Mouse (Mus musculus) CH12.LX (cell line): ENCODE measurements at regions not wholly inside any gene's neighbourhood (a gene's known extent, or its start where the extent isn't known, plus 50 kb on each side); places are given as distances from the start of the nearest gene placed in this dataset.

ENCODE experiments used
- DNase-seq: peaks from one replicate; pipeline ENCODE4 v3.0.0-alpha.2; 2013; ENCODE audit errors: extremely low read depth
- H3K27ac ChIP-seq: 2 replicates; pipeline ENCODE4 v1.5.1; 2012; ENCODE audit warnings: low read depth, mild to moderate bottlenecking, control low read depth, moderate library complexity; ENCODE audit not compliant: insufficient read depth
- H3K27me3 ChIP-seq: replicated peaks from 2 replicates; pipeline ENCODE3; 2012; ENCODE audit warnings: inconsistent platforms
- H3K36me3 ChIP-seq, 2 experiments: replicated peaks in 1 of 2; 2 replicates each; pipeline versions ENCODE3 to v1.6.1; 2012; ENCODE audit warnings: inconsistent platforms in 1 of 2, low read length in 1 of 2, mild to moderate bottlenecking in 1 of 2, mixed read lengths in 1 of 2, moderate library complexity in 1 of 2; ENCODE audit not compliant: control insufficient read depth in 1 of 2, insufficient read depth in 1 of 2
- H3K4me1 ChIP-seq, 2 experiments: 2 replicates each; pipeline ENCODE4 v1.6.1; 2012; ENCODE audit warnings: inconsistent platforms in 1 of 2, moderate library complexity in 1 of 2; ENCODE audit not compliant: insufficient read depth in 2 of 2, control insufficient read depth in 1 of 2
- H3K4me2 ChIP-seq: 2 replicates; pipeline ENCODE4 v1.6.1; 2012; ENCODE audit warnings: low read depth, mild to moderate bottlenecking, control low read depth; ENCODE audit not compliant: poor library complexity, insufficient read depth, severe bottlenecking
- H3K4me3 ChIP-seq, 3 experiments: fragments of 150-350 bp in 1 of 3; sonication (generic) in 1 of 3; replicated peaks in 1 of 3; 2 replicates each; pipeline versions ENCODE3 to v1.5.1; 2011 to 2012; ENCODE audit warnings: low read depth in 2 of 3, low read length in 2 of 3, mild to moderate bottlenecking in 2 of 3, moderate library complexity in 2 of 3, control low read depth in 1 of 3, improper control_type of control experiment in 1 of 3, inconsistent platforms in 1 of 3, mixed read lengths in 1 of 3; ENCODE audit not compliant: poor library complexity in 1 of 3
- H3K79me2 ChIP-seq: replicated peaks from 2 replicates; pipeline ENCODE4 v1.6.1; 2012; ENCODE audit warnings: mild to moderate bottlenecking, moderate library complexity; ENCODE audit not compliant: control insufficient read depth, poor library complexity, insufficient read depth, severe bottlenecking; ENCODE audit errors: extremely low read depth
- H3K9ac ChIP-seq: 2 replicates; pipeline ENCODE4 v1.6.1; 2012; ENCODE audit warnings: low read depth, mild to moderate bottlenecking, control low read depth, moderate library complexity; ENCODE audit not compliant: insufficient read depth
- H3K9me3 ChIP-seq: replicated peaks from 2 replicates; pipeline ENCODE3; 2012; ENCODE audit warnings: low read length, inconsistent platforms, mixed read lengths
- BHLHE40 ChIP-seq: IDR thresholded peaks from 2 replicates; pipeline ENCODE4 v1.6.1; 2011; ENCODE audit warnings: mild to moderate bottlenecking, low read depth, low read length, improper control_type of control experiment
- CHD2 ChIP-seq: IDR thresholded peaks from 2 replicates; pipeline ENCODE4 v1.6.1; 2011; ENCODE audit warnings: low read length, improper control_type of control experiment
- E2F4 ChIP-seq: IDR thresholded peaks from 2 replicates; pipeline ENCODE4 v1.6.1; 2011; ENCODE audit warnings: low read depth, low read length, improper control_type of control experiment; ENCODE audit not compliant: insufficient replicate concordance
- EP300 ChIP-seq: IDR thresholded peaks from 2 replicates; pipeline ENCODE4 v1.6.1; 2011; ENCODE audit warnings: low read length, improper control_type of control experiment
- GABPA ChIP-seq: IDR thresholded peaks from 2 replicates; pipeline ENCODE4 v1.6.1; 2012; ENCODE audit warnings: low read depth, low read length, improper control_type of control experiment, inconsistent platforms; ENCODE audit not compliant: insufficient replicate concordance
- JUN ChIP-seq: IDR thresholded peaks from 2 replicates; pipeline ENCODE4 v1.6.1; 2011; ENCODE audit warnings: low read depth, mild to moderate bottlenecking, low read length, improper control_type of control experiment, moderate library complexity; ENCODE audit not compliant: insufficient read depth
- JUND ChIP-seq: conservative IDR thresholded peaks from 2 replicates; pipeline ENCODE4 v1.6.1; 2011; ENCODE audit warnings: low read depth, low read length, improper control_type of control experiment
- KAT2A ChIP-seq: IDR thresholded peaks from 2 replicates; pipeline ENCODE4 v1.6.1; 2012; ENCODE audit warnings: low read length, improper control_type of control experiment, inconsistent platforms; ENCODE audit not compliant: insufficient replicate concordance
- MAFK ChIP-seq: IDR thresholded peaks from 2 replicates; pipeline ENCODE4 v1.6.1; 2011; ENCODE audit warnings: low read length, improper control_type of control experiment; ENCODE audit not compliant: insufficient replicate concordance
- MAX ChIP-seq: IDR thresholded peaks from 2 replicates; pipeline ENCODE4 v1.6.1; 2011; ENCODE audit warnings: low read length, improper control_type of control experiment
- MAZ ChIP-seq: IDR thresholded peaks from 2 replicates; pipeline ENCODE4 v1.6.1; 2012; ENCODE audit warnings: low read depth, mild to moderate bottlenecking, inconsistent platforms, low read length, improper control_type of control experiment, moderate library complexity
- MEF2A ChIP-seq: IDR thresholded peaks from 2 replicates; pipeline ENCODE4 v1.6.1; 2014; ENCODE audit warnings: low read depth, mild to moderate bottlenecking, inconsistent platforms, low read length, improper control_type of control experiment, borderline replicate concordance
- NELFE ChIP-seq: IDR thresholded peaks from 2 replicates; pipeline ENCODE4 v1.6.1; 2011; ENCODE audit warnings: low read depth, low read length, improper control_type of control experiment
- NRF1 ChIP-seq: IDR thresholded peaks from 2 replicates; pipeline ENCODE4 v1.6.1; 2014; ENCODE audit warnings: low read depth, mild to moderate bottlenecking, inconsistent platforms, low read length, improper control_type of control experiment, moderate library complexity
- PAX5 ChIP-seq: IDR thresholded peaks from 2 replicates; pipeline ENCODE4 v1.6.1; 2012; ENCODE audit warnings: low read length, inconsistent platforms, mixed read lengths
- POLR2A ChIP-seq: IDR thresholded peaks from 2 replicates; pipeline ENCODE4 v1.6.1; 2011; ENCODE audit warnings: low read depth, mild to moderate bottlenecking, improper control_type of control experiment, low read length
- POLR2AphosphoS2 ChIP-seq: IDR thresholded peaks from 2 replicates; pipeline ENCODE4 v1.6.1; 2011; ENCODE audit warnings: low read depth, low read length, improper control_type of control experiment
- RAD21 ChIP-seq: IDR thresholded peaks from 2 replicates; pipeline ENCODE4 v1.6.1; 2011; ENCODE audit warnings: low read depth, mild to moderate bottlenecking, low read length, improper control_type of control experiment, moderate library complexity
- RCOR1 ChIP-seq: conservative IDR thresholded peaks from 2 replicates; pipeline ENCODE4 v1.6.1; 2012; ENCODE audit warnings: low read depth, mild to moderate bottlenecking, inconsistent platforms, low read length, improper control_type of control experiment
- SIN3A ChIP-seq: IDR thresholded peaks from 2 replicates; pipeline ENCODE4 v1.6.1; 2012; ENCODE audit warnings: low read length, improper control_type of control experiment, inconsistent platforms
- TCF12 ChIP-seq: IDR thresholded peaks from 2 replicates; pipeline ENCODE4 v1.6.1; 2014; ENCODE audit warnings: low read depth, mild to moderate bottlenecking, inconsistent platforms, low read length, improper control_type of control experiment
- USF1 ChIP-seq: IDR thresholded peaks from 2 replicates; pipeline ENCODE4 v1.6.1; 2014; ENCODE audit warnings: low read depth, mild to moderate bottlenecking, inconsistent platforms, low read length, improper control_type of control experiment
- USF2 ChIP-seq: conservative IDR thresholded peaks from 2 replicates; pipeline ENCODE4 v1.6.1; 2011; ENCODE audit warnings: low read depth, low read length, improper control_type of control experiment
- ZC3H11A ChIP-seq: IDR thresholded peaks from 2 replicates; pipeline ENCODE4 v1.6.1; 2012; ENCODE audit warnings: low read depth, mild to moderate bottlenecking, inconsistent platforms, low read length, improper control_type of control experiment
- ZKSCAN1 ChIP-seq: IDR thresholded peaks from 2 replicates; pipeline ENCODE4 v1.6.1; 2012; ENCODE audit warnings: low read depth, inconsistent platforms, low read length, improper control_type of control experiment, borderline replicate concordance
- ZMIZ1 ChIP-seq: IDR thresholded peaks from 2 replicates; pipeline ENCODE4 v1.6.1; 2012; ENCODE audit warnings: low read depth, mild to moderate bottlenecking, inconsistent platforms, low read length, improper control_type of control experiment
- dilution Hi-C: fragments of 300-500 bp; cut with MboI; formaldehyde crosslinking; loops from 2 replicates; pipeline ENCODE4 v1.14.3; 2020; ENCODE audit warnings: low sequenced_read_pairs; ENCODE audit not compliant: extremely low pct_unique_long_range_greater_than_20kb, extremely low pct_ligation_motif_present
- in situ Hi-C: fragments of 300-500 bp; cut with MboI; formaldehyde crosslinking; loops from 3 replicates; pipeline ENCODE4 v1.14.3; 2019; ENCODE audit warnings: low sequenced_read_pairs, low pct_ligation_motif_present, low pct_unique_long_range_greater_than_20kb, mixed read lengths

- H3K9me3 ChIP-seq: peaks cover 11% of the 10 kb centered on the region
These were observed 145.3 kb downstream of the Bmp7 start for GRCm38 (mm10) chr2:172794771-172795170.

GRCm38 (mm10) chr2:172796104-172796503, 144.0 kb downstream of the Bmp7 start:
- no peaks in the 10 kb centered on the region for H3K4me1 ChIP-seq
- H3K27me3 ChIP-seq: peaks cover 51% of the 10 kb centered on the region
- H3K4me2 ChIP-seq: no peak overlapping the region
- DNase-seq: no peak
- H3K36me3 ChIP-seq: no peaks in the 10 kb centered on the region
- in situ Hi-C loops: no loop called here
- H3K9me3 ChIP-seq: peaks cover 11% of the 10 kb centered on the region
- H3K79me2 ChIP-seq: no peaks in the 10 kb centered on the region
- no peak overlapping the region for H3K9ac ChIP-seq
- H3K4me3 ChIP-seq: no peak overlapping the region
- TF ChIP-seq POLR2AphosphoS2 (no peak), KAT2A (no peak), MAFK (no peak), MAZ (no peak), TCF12 (no peak), PAX5 (no peak), NRF1 (no peak), EP300 (no peak), ZKSCAN1 (no peak), MEF2A (no peak)
- TF ChIP-seq, all 38 proteins: peak for 0
- dilution Hi-C loops: no loop called here
- H3K27ac ChIP-seq: no peak overlapping the region

More at GRCm38 (mm10) chr2:172794771-172795170, 145.3 kb downstream of the Bmp7 start:
- Histone ChIP-seq H3K4me1 (no peaks in the 10 kb centered on the region), H3K9ac (no peak overlapping the region), H3K36me3 (no peaks in the 10 kb centered on the region), H3K4me3 (no peak overlapping the region), H3K27ac (no peak overlapping the region), H3K27me3 (peaks cover 51% of the 10 kb centered on the region)
- in situ Hi-C loops: no loop called here
- TF ChIP-seq USF2 (no peak), RAD21 (no peak), BHLHE40 (no peak), NRF1 (no peak), SIN3A (no peak), E2F4 (no peak), POLR2A (no peak), RCOR1 (no peak), JUND (no peak), NELFE (no peak), MEF2A (no peak), MAX (no peak), POLR2AphosphoS2 (no peak), PAX5 (no peak), ZMIZ1 (no peak), GABPA (no peak), JUN (no peak), CHD2 (no peak), ZC3H11A (no peak), USF1 (no peak)
- TF ChIP-seq, all 38 proteins: peak for 0
- Histone ChIP-seq H3K79me2 (no peaks in the 10 kb centered on the region), H3K4me2 (no peak overlapping the region)
- no peak for DNase-seq
- dilution Hi-C loops: no loop called here
